Mouse (Mus musculus) CH12.LX (cell line): ENCODE measurements at regions not wholly inside any gene's neighbourhood (a gene's known extent, or its start where the extent isn't known, plus 50 kb on each side); places are given as distances from the start of the nearest gene placed in this dataset.

ENCODE experiments used
- DNase-seq: peaks from one replicate; pipeline ENCODE4 v3.0.0-alpha.2; 2013; ENCODE audit errors: extremely low read depth
- H3K27ac ChIP-seq: 2 replicates; pipeline ENCODE4 v1.5.1; 2012; ENCODE audit warnings: low read depth, mild to moderate bottlenecking, control low read depth, moderate library complexity; ENCODE audit not compliant: insufficient read depth
- H3K27me3 ChIP-seq: replicated peaks from 2 replicates; pipeline ENCODE3; 2012; ENCODE audit warnings: inconsistent platforms
- H3K36me3 ChIP-seq, 2 experiments: replicated peaks in 1 of 2; 2 replicates each; pipeline versions ENCODE3 to v1.6.1; 2012; ENCODE audit warnings: inconsistent platforms in 1 of 2, low read length in 1 of 2, mild to moderate bottlenecking in 1 of 2, mixed read lengths in 1 of 2, moderate library complexity in 1 of 2; ENCODE audit not compliant: control insufficient read depth in 1 of 2, insufficient read depth in 1 of 2
- H3K4me1 ChIP-seq, 2 experiments: 2 replicates each; pipeline ENCODE4 v1.6.1; 2012; ENCODE audit warnings: inconsistent platforms in 1 of 2, moderate library complexity in 1 of 2; ENCODE audit not compliant: insufficient read depth in 2 of 2, control insufficient read depth in 1 of 2
- H3K4me2 ChIP-seq: 2 replicates; pipeline ENCODE4 v1.6.1; 2012; ENCODE audit warnings: low read depth, mild to moderate bottlenecking, control low read depth; ENCODE audit not compliant: poor library complexity, insufficient read depth, severe bottlenecking
- H3K4me3 ChIP-seq, 3 experiments: fragments of 150-350 bp in 1 of 3; sonication (generic) in 1 of 3; replicated peaks in 1 of 3; 2 replicates each; pipeline versions ENCODE3 to v1.5.1; 2011 to 2012; ENCODE audit warnings: low read depth in 2 of 3, low read length in 2 of 3, mild to moderate bottlenecking in 2 of 3, moderate library complexity in 2 of 3, control low read depth in 1 of 3, improper control_type of control experiment in 1 of 3, inconsistent platforms in 1 of 3, mixed read lengths in 1 of 3; ENCODE audit not compliant: poor library complexity in 1 of 3
- H3K79me2 ChIP-seq: replicated peaks from 2 replicates; pipeline ENCODE4 v1.6.1; 2012; ENCODE audit warnings: mild to moderate bottlenecking, moderate library complexity; ENCODE audit not compliant: control insufficient read depth, poor library complexity, insufficient read depth, severe bottlenecking; ENCODE audit errors: extremely low read depth
- H3K9ac ChIP-seq: 2 replicates; pipeline ENCODE4 v1.6.1; 2012; ENCODE audit warnings: low read depth, mild to moderate bottlenecking, control low read depth, moderate library complexity; ENCODE audit not compliant: insufficient read depth
- H3K9me3 ChIP-seq: replicated peaks from 2 replicates; pipeline ENCODE3; 2012; ENCODE audit warnings: low read length, inconsistent platforms, mixed read lengths
- CHD1 ChIP-seq: IDR thresholded peaks from 2 replicates; pipeline ENCODE4 v1.6.1; 2012; ENCODE audit warnings: low read depth, low read length, improper control_type of control experiment, inconsistent platforms
- CTCF ChIP-seq, 2 experiments: IDR thresholded peaks in 1 of 2; conservative IDR thresholded peaks in 1 of 2; 2 replicates each; pipeline ENCODE4 v1.5.1; 2011 to 2012; ENCODE audit warnings: low read depth in 2 of 2, low read length in 2 of 2, improper control_type of control experiment in 1 of 2, inconsistent platforms in 1 of 2, mild to moderate bottlenecking in 1 of 2, moderate library complexity in 1 of 2
- MAZ ChIP-seq: IDR thresholded peaks from 2 replicates; pipeline ENCODE4 v1.6.1; 2012; ENCODE audit warnings: low read depth, mild to moderate bottlenecking, inconsistent platforms, low read length, improper control_type of control experiment, moderate library complexity
- MEF2A ChIP-seq: IDR thresholded peaks from 2 replicates; pipeline ENCODE4 v1.6.1; 2014; ENCODE audit warnings: low read depth, mild to moderate bottlenecking, inconsistent platforms, low read length, improper control_type of control experiment, borderline replicate concordance
- MYC ChIP-seq: IDR thresholded peaks from 2 replicates; pipeline ENCODE4 v1.6.1; 2011; ENCODE audit warnings: low read depth, mild to moderate bottlenecking, improper control_type of control experiment, low read length
- NRF1 ChIP-seq: IDR thresholded peaks from 2 replicates; pipeline ENCODE4 v1.6.1; 2014; ENCODE audit warnings: low read depth, mild to moderate bottlenecking, inconsistent platforms, low read length, improper control_type of control experiment, moderate library complexity
- PAX5 ChIP-seq: IDR thresholded peaks from 2 replicates; pipeline ENCODE4 v1.6.1; 2012; ENCODE audit warnings: low read length, inconsistent platforms, mixed read lengths
- RCOR1 ChIP-seq: conservative IDR thresholded peaks from 2 replicates; pipeline ENCODE4 v1.6.1; 2012; ENCODE audit warnings: low read depth, mild to moderate bottlenecking, inconsistent platforms, low read length, improper control_type of control experiment
- SIN3A ChIP-seq: IDR thresholded peaks from 2 replicates; pipeline ENCODE4 v1.6.1; 2012; ENCODE audit warnings: low read length, improper control_type of control experiment, inconsistent platforms
- SMC3 ChIP-seq: IDR thresholded peaks from 2 replicates; pipeline ENCODE4 v1.6.1; 2011; ENCODE audit warnings: low read depth, low read length, improper control_type of control experiment
- TBP ChIP-seq: conservative IDR thresholded peaks from 2 replicates; pipeline ENCODE4 v1.6.1; 2011; ENCODE audit warnings: low read depth, low read length, improper control_type of control experiment
- ZC3H11A ChIP-seq: IDR thresholded peaks from 2 replicates; pipeline ENCODE4 v1.6.1; 2012; ENCODE audit warnings: low read depth, mild to moderate bottlenecking, inconsistent platforms, low read length, improper control_type of control experiment
- dilution Hi-C: fragments of 300-500 bp; cut with MboI; formaldehyde crosslinking; loops from 2 replicates; pipeline ENCODE4 v1.14.3; 2020; ENCODE audit warnings: low sequenced_read_pairs; ENCODE audit not compliant: extremely low pct_unique_long_range_greater_than_20kb, extremely low pct_ligation_motif_present
- in situ Hi-C: fragments of 300-500 bp; cut with MboI; formaldehyde crosslinking; loops from 3 replicates; pipeline ENCODE4 v1.14.3; 2019; ENCODE audit warnings: low sequenced_read_pairs, low pct_ligation_motif_present, low pct_unique_long_range_greater_than_20kb, mixed read lengths

DNA sequence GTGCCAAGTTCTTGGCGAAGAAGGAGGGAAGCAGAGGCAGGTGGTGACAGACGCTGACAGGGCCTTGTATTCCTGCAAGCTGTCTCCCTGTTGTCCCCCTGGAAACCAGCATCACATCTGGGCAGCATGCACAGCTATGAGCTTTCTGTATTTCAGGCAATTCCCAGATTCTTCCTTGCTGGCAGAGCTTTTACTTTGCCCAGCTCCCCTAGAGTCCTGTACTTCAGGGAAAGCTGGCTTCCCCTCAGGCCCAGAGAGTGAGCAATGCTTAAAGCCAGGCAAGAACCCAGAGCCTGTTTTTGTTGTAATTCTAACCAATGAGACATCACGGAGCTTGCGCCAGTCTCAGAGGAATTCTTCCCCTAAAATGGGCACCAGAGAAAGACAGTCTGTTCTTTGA lies 238.3 kb upstream of the Gm4791 start:
- H3K4me1 ChIP-seq: no peaks in the 10 kb centered on the region

GRCm38 (mm10) chr9:46757005-46757672 lies 241.4 kb upstream of the Gm4791 start:
- no peak for DNase-seq
- H3K4me3 ChIP-seq: no peak overlapping the region
- H3K9ac ChIP-seq: no peak overlapping the region
- dilution Hi-C loops (no loop called here), in situ Hi-C loops (no loop called here)
- TF ChIP-seq CHD1 (no peak), CTCF (conservative IDR thresholded peaks at IDR 0.05 in 1 of 2, IDR thresholded peaks at IDR 0.05 in 1 of 2; ENCODE audit: low read depth in 2 of 2, low read length in 2 of 2) (no peak), SIN3A (no peak), MEF2A (no peak), ZC3H11A (no peak), SMC3 (no peak), MYC (no peak), NRF1 (no peak), PAX5 (no peak), TBP (no peak), MAZ (no peak), RCOR1 (no peak)
- H3K9me3 ChIP-seq: peaks cover 60% of the 10 kb centered on the region
- no peaks in the 10 kb centered on the region for H3K27me3 ChIP-seq
- no peak overlapping the region for H3K4me2 ChIP-seq
- H3K27ac ChIP-seq: no peak overlapping the region
- no peaks in the 10 kb centered on the region for H3K36me3 ChIP-seq
- no peaks in the 10 kb centered on the region for H3K4me1 ChIP-seq
- H3K79me2 ChIP-seq: no peaks in the 10 kb centered on the region

More for the DNA sequence above, 238.3 kb upstream of the Gm4791 start:
- Histone ChIP-seq H3K27me3 (no peaks in the 10 kb centered on the region), H3K79me2 (no peaks in the 10 kb centered on the region), H3K36me3 (no peaks in the 10 kb centered on the region), H3K9me3 (peaks cover 61% of the 10 kb centered on the region), H3K4me2 (no peak overlapping the region)
- in situ Hi-C loops: no loop called here
- DNase-seq: no peak
- dilution Hi-C loops: no loop called here
- TF ChIP-seq SMC3: no peak
- TF ChIP-seq, all 38 proteins: peak for 0
- Histone ChIP-seq H3K9ac (no peak overlapping the region), H3K4me3 (no peak overlapping the region), H3K27ac (no peak overlapping the region)

DNA sequence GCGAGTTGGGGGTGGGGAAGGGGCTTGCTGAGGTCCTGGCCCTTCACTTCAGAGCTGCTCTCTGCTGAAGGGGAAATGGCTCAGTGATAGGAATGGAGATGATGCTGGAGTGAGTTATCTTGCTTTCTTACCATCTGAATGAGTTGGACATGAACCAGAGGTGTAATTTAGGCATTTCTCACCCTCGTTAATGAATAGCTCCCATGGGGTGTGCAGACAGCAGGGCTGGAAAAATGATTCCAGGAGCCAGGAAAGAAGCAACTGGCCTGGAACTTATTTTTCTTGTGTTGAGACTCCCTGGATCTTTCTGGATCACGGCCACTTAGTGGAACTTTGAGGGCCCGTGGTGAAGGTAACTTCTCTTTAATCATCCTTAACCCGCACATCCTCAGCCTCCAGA lies 246.6 kb upstream of the Gm4791 start:
- Histone ChIP-seq H3K36me3 (no peaks in the 10 kb centered on the region), H3K27ac (no peak overlapping the region), H3K9me3 (peaks cover 59% of the 10 kb centered on the region), H3K4me3 (no peak overlapping the region), H3K27me3 (no peaks in the 10 kb centered on the region), H3K79me2 (no peaks in the 10 kb centered on the region), H3K4me2 (no peak overlapping the region), H3K4me1 (no peaks in the 10 kb centered on the region), H3K9ac (no peak overlapping the region)
- in situ Hi-C loops: no loop called here
- dilution Hi-C loops: no loop called here
- no peak for DNase-seq
- no peak for TF ChIP-seq MYC
